Mouse (Mus musculus) heart, embryonic 11.5 days (tissue): ENCODE results near the gene Fgl2. TPM values are rescaled to one million over a fixed set of nuclear protein-coding genes. Genes with fewer than 3 reads are reported as not detected.

ENCODE experiments used
- ATAC-seq: fragments of 200-750 bp; cut with Nextera tagmentation; replicated peaks from 2 replicates; pipeline ENCODE4 v1.8.0; 2017; ENCODE audit warnings: moderate library complexity; ENCODE audit not compliant: insufficient number of reproducible peaks, low FRiP score, low TSS enrichment
- H3K27ac ChIP-seq: fragments of 300-500 bp; sonication (generic); 2 replicates; pipeline ENCODE4 v1.5.1; 2014; ENCODE audit warnings: mild to moderate bottlenecking, low read depth, low read length
- H3K27me3 ChIP-seq: fragments of 300-500 bp; sonication (generic); 2 replicates; pipeline ENCODE4 v1.6.1; 2014; ENCODE audit warnings: mild to moderate bottlenecking, low read length, mixed read lengths; ENCODE audit not compliant: control insufficient read depth, insufficient read depth
- H3K36me3 ChIP-seq: fragments of 300-500 bp; sonication (generic); 2 replicates; pipeline ENCODE4 v1.6.1; 2014; ENCODE audit warnings: mild to moderate bottlenecking, low read length, moderate library complexity, mixed read lengths; ENCODE audit not compliant: control insufficient read depth, insufficient read depth
- H3K4me1 ChIP-seq: fragments of 300-500 bp; sonication (generic); 2 replicates; pipeline ENCODE4 v1.6.1; 2014; ENCODE audit warnings: low read length; ENCODE audit not compliant: control insufficient read depth, insufficient read depth
- H3K4me2 ChIP-seq: fragments of 300-500 bp; sonication (generic); 2 replicates; pipeline ENCODE4 v1.6.1; 2014; ENCODE audit warnings: mild to moderate bottlenecking, moderate library complexity
- H3K4me3 ChIP-seq: fragments of 300-500 bp; sonication (generic); 2 replicates; pipeline ENCODE4 v1.5.1; 2014; ENCODE audit warnings: low read depth, low read length
- H3K9ac ChIP-seq: fragments of 300-500 bp; sonication (generic); 2 replicates; pipeline ENCODE4 v1.6.1; 2014; ENCODE audit warnings: mild to moderate bottlenecking, low read depth, low read length, moderate library complexity
- H3K9me3 ChIP-seq: fragments of 300-500 bp; sonication (generic); replicated peaks from 2 replicates; pipeline ENCODE4 v1.6.1; 2016; ENCODE audit warnings: low read length; ENCODE audit not compliant: control insufficient read depth
- WGBS: fragments of 180-500 bp; shearing (Covaris S2); extraction: QIAGEN DNeasy Blood & Tissue Kit; methylation state at CpG from one replicate; pipeline ENCODE4 v1.1.7; 2014; ENCODE audit not compliant: insufficient replicate concordance; 5-methylcytosine and 5-hydroxymethylcytosine counted together
- polyA plus RNA-seq: library from polyadenylated mRNA; unstranded; fragments of >200 nt; fragmentation: Nextera tagmentation; extraction: Ambion mirVana; gene quantifications from 2 replicates; pipeline ENCODE4 v1.2.1, GENCODE M21; 2014

The Fgl2 gene
- polyA plus RNA-seq, 1 experiment from 2014 or later = 19.9 TPM

DNA sequence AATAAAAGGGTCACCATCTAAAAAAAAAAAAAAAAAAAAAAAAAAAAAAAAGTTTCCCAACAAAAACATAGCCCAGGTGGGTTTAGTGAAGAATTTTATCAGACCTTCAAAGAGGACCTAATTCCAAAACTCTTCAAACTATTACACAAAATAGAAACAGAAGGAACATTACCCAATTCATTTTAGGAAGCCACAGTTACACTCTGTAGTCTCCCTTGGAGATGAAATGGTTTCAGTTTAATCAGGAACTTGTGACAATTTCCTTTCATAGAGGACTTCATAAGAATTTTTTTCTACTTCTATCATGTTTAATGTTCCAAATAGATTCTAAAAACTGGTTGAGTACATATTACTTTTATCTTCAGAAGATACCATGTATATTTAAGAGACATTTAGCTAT, 20.8 kb upstream of the Fgl2 start:
- H3K27ac ChIP-seq = no peak overlapping the region
- H3K36me3 ChIP-seq = no peaks in the 10 kb centered on the region
- H3K4me1 ChIP-seq = peaks cover 10% of the 10 kb centered on the region; the same call in 1 of the 2 replicates
- H3K4me3 ChIP-seq = no peak overlapping the region
- no peaks in the 10 kb centered on the region for H3K27me3 ChIP-seq
- H3K4me2 ChIP-seq = no peak overlapping the region
- H3K9me3 ChIP-seq = no peaks in the 10 kb centered on the region
- no peak overlapping the region for H3K9ac ChIP-seq
- no peak for ATAC-seq

DNA sequence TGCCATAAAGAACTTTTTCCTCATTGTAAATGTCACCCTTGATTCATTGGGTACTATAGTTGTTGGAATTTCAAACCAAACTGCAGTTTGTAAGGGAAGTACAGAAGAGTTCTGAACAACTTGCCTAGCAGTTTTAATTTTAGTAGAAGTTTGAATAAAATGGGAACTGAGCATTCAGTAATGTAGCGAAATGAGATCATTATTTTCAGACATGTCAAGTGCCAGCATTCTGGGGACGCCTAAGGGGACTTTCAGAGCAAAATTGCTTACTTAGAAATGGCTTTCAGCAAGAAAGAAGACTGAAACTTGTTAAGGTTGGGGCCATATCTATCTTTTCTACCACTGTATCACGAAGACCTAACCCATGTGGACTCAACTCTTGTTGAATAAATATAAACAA, 13.8 kb upstream of the Fgl2 start:
- peaks cover 4% of the 10 kb centered on the region; the same call in 1 of the 2 replicates for H3K4me1 ChIP-seq
- H3K27ac ChIP-seq = no peak overlapping the region
- H3K4me3 ChIP-seq = no peak overlapping the region
- no peak for ATAC-seq
- H3K4me2 ChIP-seq = no peak overlapping the region
- no peaks in the 10 kb centered on the region for H3K36me3 ChIP-seq
- H3K27me3 ChIP-seq = no peaks in the 10 kb centered on the region
- no peak overlapping the region for H3K9ac ChIP-seq
- no peaks in the 10 kb centered on the region for H3K9me3 ChIP-seq
- WGBS = 77% methylated on average over 3 of the region's 3 CpGs

DNA sequence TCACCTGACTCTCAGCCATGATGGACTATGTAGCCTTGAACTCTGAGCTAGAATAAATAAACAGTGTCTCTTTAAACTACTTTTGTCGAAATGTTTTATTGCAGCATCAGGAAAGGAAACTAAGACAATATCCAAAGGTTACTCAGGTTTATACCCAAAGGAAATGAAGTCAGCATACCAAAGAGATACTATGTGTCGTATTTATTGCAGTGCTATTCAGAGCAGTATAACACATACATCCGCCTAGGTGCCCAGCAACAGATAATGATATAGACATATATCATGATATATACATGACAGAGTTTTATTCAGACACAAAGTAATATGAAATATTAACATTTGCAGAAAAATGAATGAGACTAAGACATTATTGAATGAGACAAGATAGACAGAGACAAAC, 9.1 kb upstream of the Fgl2 start:
- WGBS = 69% methylated on average over 3 of the region's 3 CpGs
- no peak overlapping the region for H3K9ac ChIP-seq
- H3K4me3 ChIP-seq = no peak overlapping the region
- H3K9me3 ChIP-seq = no peaks in the 10 kb centered on the region
- no peaks in the 10 kb centered on the region for H3K36me3 ChIP-seq
- H3K4me1 ChIP-seq = no peaks in the 10 kb centered on the region
- no peak overlapping the region for H3K27ac ChIP-seq
- ATAC-seq = no peak
- no peaks in the 10 kb centered on the region for H3K27me3 ChIP-seq
- H3K4me2 ChIP-seq = no peak overlapping the region

DNA sequence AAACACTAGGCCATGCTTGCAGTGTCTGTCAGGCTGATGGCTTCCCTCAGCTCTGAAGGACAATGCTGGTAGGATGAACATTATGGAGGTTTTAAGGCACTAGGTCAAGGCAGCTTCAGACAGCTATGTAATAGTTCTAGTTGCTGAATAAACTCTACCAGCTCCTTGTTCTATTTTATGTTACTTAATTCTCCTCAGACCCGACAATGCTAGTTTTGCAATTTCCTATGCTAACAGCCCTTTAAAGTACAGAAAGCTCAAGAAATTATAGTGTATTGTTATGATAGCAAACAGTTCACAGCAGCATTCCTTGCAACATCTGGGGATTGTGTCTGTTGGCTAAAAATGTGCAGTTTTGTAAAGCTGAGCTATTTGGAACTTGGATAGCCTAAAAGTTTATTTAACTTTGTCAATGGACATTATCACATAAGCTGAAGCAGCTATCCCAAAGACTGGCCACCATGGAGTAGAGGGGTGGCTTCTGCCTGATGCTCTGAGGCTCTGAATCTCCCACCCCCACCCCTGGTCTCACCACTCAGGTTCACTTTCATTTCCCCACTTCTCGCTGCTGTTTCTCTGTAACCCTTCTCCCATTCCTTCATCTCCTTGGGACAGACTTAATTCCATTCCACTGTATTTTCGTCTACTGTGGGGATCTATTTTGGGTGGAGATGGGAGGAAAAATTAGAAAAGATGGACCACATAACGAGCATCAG, 5.9 kb upstream of the Fgl2 start:
- Histone ChIP-seq H3K4me3 (no peak overlapping the region), H3K27me3 (no peaks in the 10 kb centered on the region), H3K4me2 (no peak overlapping the region), H3K36me3 (no peaks in the 10 kb centered on the region), H3K9ac (no peak overlapping the region), H3K27ac (no peak overlapping the region), H3K9me3 (no peaks in the 10 kb centered on the region), H3K4me1 (no peaks in the 10 kb centered on the region)
- no peak for ATAC-seq
- WGBS = 64% methylated on average over 4 of the region's 4 CpGs

DNA sequence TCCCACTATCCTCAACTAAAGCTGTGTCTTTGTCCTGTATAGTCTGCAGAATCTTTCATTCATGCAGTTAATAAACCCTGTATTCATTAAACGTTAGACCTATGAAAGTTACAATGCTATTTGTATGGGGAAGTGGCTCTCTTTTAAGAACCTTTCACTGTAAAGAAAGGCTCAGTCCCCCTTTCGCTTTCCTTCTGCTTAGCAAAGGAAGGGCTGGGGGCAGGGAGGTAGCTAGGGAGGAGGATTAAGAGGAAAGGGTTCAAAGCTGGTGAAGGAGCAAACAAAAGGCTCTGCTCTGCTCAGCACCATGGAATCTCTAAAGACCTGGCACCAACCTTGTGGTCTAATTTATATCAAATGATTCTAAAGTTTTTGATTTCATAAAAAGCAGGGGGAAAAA, 4.9 kb upstream of the Fgl2 start:
- H3K9me3 ChIP-seq = no peaks in the 10 kb centered on the region
- 48% methylated on average over 2 of the region's 2 CpGs for WGBS
- H3K27me3 ChIP-seq = no peaks in the 10 kb centered on the region
- no peak for ATAC-seq
- H3K4me1 ChIP-seq = no peaks in the 10 kb centered on the region
- no peak overlapping the region for H3K27ac ChIP-seq
- no peak overlapping the region for H3K4me2 ChIP-seq
- H3K9ac ChIP-seq = no peak overlapping the region
- H3K4me3 ChIP-seq = no peak overlapping the region
- H3K36me3 ChIP-seq = no peaks in the 10 kb centered on the region

DNA sequence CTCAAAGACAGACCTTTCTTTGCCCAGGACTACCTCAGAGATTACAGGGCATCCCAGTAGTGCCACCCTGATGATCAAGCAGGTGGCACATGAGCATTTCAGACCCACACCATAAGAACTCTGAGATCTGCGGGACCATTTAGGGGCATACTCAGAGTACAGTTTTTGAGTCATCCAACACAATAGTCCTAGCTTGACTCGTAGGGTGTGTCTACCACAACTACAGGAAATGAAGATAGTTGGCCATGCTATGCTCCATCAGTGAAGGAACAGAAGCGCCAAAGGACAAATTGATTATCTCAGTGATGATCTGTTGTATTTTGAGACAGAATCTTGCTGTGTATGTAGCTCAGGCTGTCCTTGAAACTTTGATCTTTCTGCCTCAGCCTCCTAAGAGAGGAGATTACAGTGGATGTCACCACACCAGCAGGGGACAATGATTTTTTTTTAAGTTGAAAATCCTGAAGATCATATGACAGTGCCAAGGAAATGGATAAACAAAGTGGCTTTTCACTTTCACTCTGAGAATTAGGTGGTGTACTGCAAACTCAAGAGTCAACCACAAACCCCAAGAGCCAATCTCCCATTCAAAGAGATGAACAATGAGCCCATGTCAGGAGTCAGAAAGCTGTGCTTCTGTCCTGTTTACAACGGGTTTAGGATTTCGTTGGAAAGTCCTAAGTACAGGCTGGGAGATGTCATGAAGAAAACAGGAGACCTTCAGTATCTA, 2.1 kb upstream of the Fgl2 start:
- Histone ChIP-seq H3K27ac (no peak overlapping the region), H3K27me3 (no peaks in the 10 kb centered on the region), H3K4me1 (no peaks in the 10 kb centered on the region), H3K36me3 (no peaks in the 10 kb centered on the region), H3K4me2 (no peak overlapping the region), H3K4me3 (no peak overlapping the region), H3K9ac (no peak overlapping the region), H3K9me3 (no peaks in the 10 kb centered on the region)
- 81% methylated on average over 5 of the region's 5 CpGs for WGBS
- ATAC-seq = no peak

DNA sequence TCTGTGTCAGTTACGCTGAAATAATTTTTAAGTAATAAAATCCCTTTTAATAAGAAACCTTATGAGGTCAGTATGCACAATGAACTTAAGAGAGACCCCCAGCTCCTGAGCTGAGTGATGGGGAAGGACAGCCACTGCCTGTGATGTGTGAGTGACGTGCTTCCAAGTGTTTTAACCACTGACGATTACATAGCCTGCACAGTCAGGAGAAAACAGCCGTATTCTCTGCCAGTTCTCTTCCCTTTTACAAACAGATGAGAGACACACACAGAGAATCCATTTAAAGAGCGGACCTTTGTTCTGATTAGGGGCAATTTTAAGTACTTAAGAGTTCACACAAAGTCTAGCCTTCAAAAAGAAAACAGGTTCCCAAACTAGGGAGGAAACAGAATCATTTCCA, 522 bp upstream of the Fgl2 start:
- ATAC-seq = no peak
- 0 out of 2 replicates have a peak overlapping the region, but pooled peaks have one; percentile 35 for H3K27ac ChIP-seq

DNA sequence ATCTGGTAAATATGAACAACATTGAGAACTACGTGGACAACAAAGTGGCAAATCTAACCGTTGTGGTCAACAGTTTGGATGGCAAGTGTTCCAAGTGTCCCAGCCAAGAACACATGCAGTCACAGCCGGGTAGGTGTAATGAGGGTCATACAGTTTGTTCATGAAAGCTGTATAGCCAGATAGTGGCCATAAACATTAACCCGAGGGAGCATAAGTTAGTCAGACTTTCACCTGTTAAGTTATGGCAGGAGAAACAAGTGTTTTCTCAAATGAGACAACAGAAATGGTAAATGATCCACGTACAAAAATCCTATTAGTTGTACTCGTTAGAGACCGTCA, 707 bp downstream of the Fgl2 start:
- H3K27me3 ChIP-seq = no peaks in the 10 kb centered on the region
- H3K27ac ChIP-seq = no peak overlapping the region
- peak overlapping the region; percentile 64 for H3K4me3 ChIP-seq
- H3K9me3 ChIP-seq = no peaks in the 10 kb centered on the region
- no peaks in the 10 kb centered on the region for H3K36me3 ChIP-seq
- WGBS = 60% methylated on average over 7 of the region's 7 CpGs
- H3K4me2 ChIP-seq = peak overlapping the region; percentile 89
- H3K9ac ChIP-seq = peak overlapping the region; percentile 77
- H3K4me1 ChIP-seq = no peaks in the 10 kb centered on the region
- ATAC-seq = no peak

More for the DNA sequence above, 522 bp upstream of the Fgl2 start:
- Histone ChIP-seq H3K27me3 (no peaks in the 10 kb centered on the region), H3K4me3 (peak overlapping the region; percentile 64; the same call in 1 of the 2 replicates), H3K4me2 (peak overlapping the region; percentile 89), H3K9me3 (no peaks in the 10 kb centered on the region), H3K9ac (peak overlapping the region; percentile 77), H3K4me1 (no peaks in the 10 kb centered on the region), H3K36me3 (no peaks in the 10 kb centered on the region)
- WGBS = 42% methylated on average over 5 of the region's 5 CpGs

DNA sequence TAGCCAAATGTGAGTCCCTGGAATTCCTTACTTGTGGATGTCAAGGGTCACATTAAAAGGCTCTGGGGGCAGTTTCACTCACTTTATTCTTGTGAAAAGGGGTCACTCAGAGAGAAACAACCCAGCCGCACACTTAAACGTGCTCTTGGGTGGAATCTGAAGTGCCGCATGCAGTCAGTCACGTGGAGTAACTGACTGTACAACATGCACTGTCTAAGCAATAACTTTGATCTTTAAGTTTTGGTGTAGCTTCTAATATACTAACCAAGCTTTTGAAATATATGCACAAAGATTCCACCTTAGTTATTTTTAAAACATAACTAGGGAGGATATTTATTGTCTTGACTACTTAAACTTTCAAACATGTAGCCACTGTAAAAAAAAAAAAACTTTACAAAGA, 4.5 kb downstream of the Fgl2 start:
- Histone ChIP-seq H3K4me2 (no peak overlapping the region), H3K4me3 (no peak overlapping the region), H3K4me1 (peaks cover 5% of the 10 kb centered on the region; the same call in 1 of the 2 replicates), H3K9ac (no peak overlapping the region), H3K36me3 (no peaks in the 10 kb centered on the region), H3K9me3 (no peaks in the 10 kb centered on the region), H3K27me3 (no peaks in the 10 kb centered on the region), H3K27ac (no peak overlapping the region)
- WGBS = 80% methylated on average over 4 of the region's 4 CpGs
- ATAC-seq = no peak
